Mouse (Mus musculus) bone marrow macrophage, adult 2 months (primary cell): ENCODE measurements around the gene Ppy.

Source experiments
- CTCF ChIP-seq: IDR thresholded peaks from 2 replicates; pipeline ENCODE4 v1.5.1; 2012; ENCODE audit warnings: low read depth, mild to moderate bottlenecking, low read length, moderate library complexity
- POLR2A ChIP-seq: IDR thresholded peaks from 2 replicates; pipeline ENCODE4 v1.6.1; 2012; ENCODE audit warnings: mild to moderate bottlenecking, low read depth, low read length, borderline replicate concordance

DNA sequence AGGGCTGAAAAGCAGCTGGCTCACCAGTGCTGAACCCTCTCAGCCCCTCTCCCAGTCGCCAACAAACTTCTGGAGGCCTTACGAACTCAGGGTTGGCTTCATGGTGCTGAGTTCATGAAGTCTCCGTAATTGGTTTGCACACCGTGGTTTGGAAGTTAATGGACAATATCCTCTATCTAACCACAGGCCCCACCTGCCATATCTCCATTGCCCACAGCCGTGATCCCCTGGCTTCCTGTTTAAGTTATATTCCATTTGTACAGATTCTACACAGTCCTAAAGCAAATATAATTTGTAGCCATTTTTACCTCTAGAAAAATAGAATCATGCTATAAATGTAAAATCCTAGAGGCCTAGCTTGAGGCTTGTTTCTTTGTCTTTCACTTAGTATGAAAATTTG is 28.4 kb downstream of the Ppy start:
- TF ChIP-seq CTCF, result no peak
- no peak for TF ChIP-seq POLR2A
